8 mouse cellular contexts compared by ENCODE assay signal in genomic region chr3:88532689-88533511, GRCm38 (mm10). TPM values are rescaled to one million over a fixed set of nuclear protein-coding genes. Genes with fewer than 3 reads are reported as not detected.
DNase-seq lines count a peak whose midpoint lies in the region; ATAC-seq and TF ChIP-seq lines count a peak whose summit lies in the region.

No protein-coding gene starts in this region.

- H3K36me3 ChIP-seq in hindbrain, embryonic 11.5 days (ENCODE audit: control insufficient read depth, insufficient read depth, low read length), result peaks cover 9% of the 10 kb centered on the region; the same call in 1 of the 2 replicates
- no peaks in the 10 kb centered on the region for H3K36me3 ChIP-seq in lung, postnatal 0 days (ENCODE audit: insufficient read depth, low read length)

- peak; percentile 43 for ATAC-seq in hindbrain, embryonic 11.5 days (ENCODE audit: low FRiP score)
- no peak for ATAC-seq in lung, postnatal 0 days
- ATAC-seq in activated CD4-positive, CD25-positive, alpha-beta regulatory T cell, adult 4 months, result no peak

- H3K9ac ChIP-seq in hindbrain, embryonic 11.5 days (ENCODE audit: low read depth, low read length), result peak overlapping the region; percentile 99
- H3K9ac ChIP-seq in lung, postnatal 0 days (replicated peaks; ENCODE audit: low read depth), result peak overlapping the region; percentile 65

- H3K27ac ChIP-seq in hindbrain, embryonic 11.5 days (ENCODE audit: low read depth, low read length), result peak overlapping the region; percentile 97
- H3K27ac ChIP-seq in lung, postnatal 0 days (ENCODE audit: low read length), result no peak overlapping the region

- under 1% methylated on average over 37 of the region's 40 CpGs for WGBS in hindbrain, embryonic 11.5 days
- WGBS in lung, postnatal 0 days, result 1% methylated on average over 34 of the region's 40 CpGs

- no peak for TF ChIP-seq EP300 in lung, postnatal 0 days (IDR thresholded peaks at IDR 0.05)

- no peaks in the 10 kb centered on the region for H3K9me3 ChIP-seq in hindbrain, embryonic 11.5 days (ENCODE audit: control insufficient read depth, low read length)
- H3K9me3 ChIP-seq in lung, postnatal 0 days (ENCODE audit: low read length), result no peaks in the 10 kb centered on the region

- peak overlapping the region; percentile 94 for H3K4me3 ChIP-seq in hindbrain, embryonic 11.5 days (ENCODE audit: low read depth, low read length)
- peak overlapping the region; percentile 79 for H3K4me3 ChIP-seq in lung, postnatal 0 days (ENCODE audit: low read depth, low read length)

- H3K4me2 ChIP-seq in hindbrain, embryonic 11.5 days (replicated peaks; ENCODE audit: low read depth, low read length), result peak overlapping the region; percentile 93
- peak overlapping the region; percentile 98 for H3K4me2 ChIP-seq in lung, postnatal 0 days (replicated peaks; ENCODE audit: low read depth, low read length)

- TF ChIP-seq CTCF in lung, postnatal 0 days (IDR thresholded peaks at IDR 0.05), result no peak

- DNase-seq in adrenal gland, adult 2 months, result peak; percentile 33
- no peak for DNase-seq in adrenal gland, adult 8-10 months
- peak; percentile 52 for DNase-seq in ovary, postnatal 36 days (ENCODE audit: low spot score)
- no peak for DNase-seq in ovary, adult 18-20 months (ENCODE audit: low spot score)
- peak; percentile 83 for DNase-seq in hindbrain, embryonic 11.5 days (ENCODE audit: low spot score)
- DNase-seq in lung, postnatal 0 days (ENCODE audit: low spot score), result peak; percentile 36
- peak; percentile 71 for DNase-seq in testis, postnatal 10 days (ENCODE audit: low spot score)

- H3K4me1 ChIP-seq in hindbrain, embryonic 11.5 days (replicated peaks; ENCODE audit: control insufficient read depth, insufficient read depth, low read length), result peaks cover 32% of the 10 kb centered on the region
- peaks cover 22% of the 10 kb centered on the region; the same call in 1 of the 2 replicates for H3K4me1 ChIP-seq in lung, postnatal 0 days (ENCODE audit: insufficient read depth, low read depth, low read length)

- no peaks in the 10 kb centered on the region for H3K27me3 ChIP-seq in hindbrain, embryonic 11.5 days (ENCODE audit: control insufficient read depth, insufficient read depth, low read length)
- H3K27me3 ChIP-seq in lung, postnatal 0 days (replicated peaks; ENCODE audit: insufficient read depth, low read length), result no peaks in the 10 kb centered on the region

RNA-seq across cellular contexts. Expression of gene Mex3a, which starts 0.7 kb away (rescaled TPM):
- total RNA-seq in adrenal gland, adult 2 months (2021), result 1 to 10 TPM; 2.3 to 3.2 TPM
- 1.7 and 2.1 TPM in 2 replicates for polyA plus RNA-seq in adrenal gland, adult 2 months (2012; rRNA removed)
- 1 to 10 TPM; 2.8 to 4.3 (median 3.9) TPM for total RNA-seq in adrenal gland, adult 8-10 months (2022)
- 45.9 and 51.9 TPM in 2 replicates for polyA plus RNA-seq in hindbrain, embryonic 11.5 days (2014; fragmentation: Nextera tagmentation; extraction: Ambion mirVana)
- 2.6 and 3.4 TPM in 2 replicates for polyA plus RNA-seq in lung, postnatal 0 days (2015; fragmentation: Nextera tagmentation; extraction: Ambion mirVana)
- under 1 TPM; 0.10 to 0.81 TPM for polyA plus RNA-seq in activated CD4-positive, CD25-positive, alpha-beta regulatory T cell, adult 4 months (2017; shearing (Covaris generic))

RNA-seq across cellular contexts. Expression of gene Rab25, which starts 15.2 kb away (rescaled TPM):
- not detected for total RNA-seq in adrenal gland, adult 2 months (2021)
- 0.09 and 0.10 TPM in 2 replicates for polyA plus RNA-seq in adrenal gland, adult 2 months (2012; rRNA removed)
- not detected for total RNA-seq in adrenal gland, adult 8-10 months (2022)
- polyA plus RNA-seq in hindbrain, embryonic 11.5 days (2014; fragmentation: Nextera tagmentation; extraction: Ambion mirVana), result 1.1 and 1.8 TPM in 2 replicates
- 61.4 and 61.8 TPM in 2 replicates for polyA plus RNA-seq in lung, postnatal 0 days (2015; fragmentation: Nextera tagmentation; extraction: Ambion mirVana)
- not detected for polyA plus RNA-seq in activated CD4-positive, CD25-positive, alpha-beta regulatory T cell, adult 4 months (2017; shearing (Covaris generic))

RNA-seq across cellular contexts. Expression of gene Lamtor2, which starts 20.0 kb away (rescaled TPM):
- 100 to 1,000 TPM; 153 to 154 TPM for total RNA-seq in adrenal gland, adult 2 months (2021)
- polyA plus RNA-seq in adrenal gland, adult 2 months (2012; rRNA removed), result 107 and 117 TPM in 2 replicates
- 100 to 1,000 TPM; 138 to 164 (median 144) TPM for total RNA-seq in adrenal gland, adult 8-10 months (2022)
- polyA plus RNA-seq in hindbrain, embryonic 11.5 days (2014; fragmentation: Nextera tagmentation; extraction: Ambion mirVana), result 76.1 and 93.9 TPM in 2 replicates
- 138 and 143 TPM in 2 replicates for polyA plus RNA-seq in lung, postnatal 0 days (2015; fragmentation: Nextera tagmentation; extraction: Ambion mirVana)
- 100 to 1,000 TPM; 132 to 197 TPM for polyA plus RNA-seq in activated CD4-positive, CD25-positive, alpha-beta regulatory T cell, adult 4 months (2017; shearing (Covaris generic))

RNA-seq across cellular contexts. Expression of gene Ubqln4, which starts 20.7 kb away (rescaled TPM):
- 100 to 1,000 TPM in 1 of 2 experiments, 10 to 100 TPM in 1; 61.1 to 100 TPM for total RNA-seq in adrenal gland, adult 2 months (2021)
- 77.9 and 96.2 TPM in 2 replicates for polyA plus RNA-seq in adrenal gland, adult 2 months (2012; rRNA removed)
- 10 to 100 TPM; 64.1 to 81.3 (median 66.7) TPM for total RNA-seq in adrenal gland, adult 8-10 months (2022)
- polyA plus RNA-seq in hindbrain, embryonic 11.5 days (2014; fragmentation: Nextera tagmentation; extraction: Ambion mirVana), result 62.6 and 66.3 TPM in 2 replicates
- polyA plus RNA-seq in lung, postnatal 0 days (2015; fragmentation: Nextera tagmentation; extraction: Ambion mirVana), result 18.4 and 22.6 TPM in 2 replicates
- polyA plus RNA-seq in activated CD4-positive, CD25-positive, alpha-beta regulatory T cell, adult 4 months (2017; shearing (Covaris generic)), result 10 to 100 TPM; 10.9 to 14.0 TPM

RNA-seq across cellular contexts. Expression of gene Lmna, which starts 23.1 kb away (rescaled TPM):
- total RNA-seq in adrenal gland, adult 2 months (2021), result 100 to 1,000 TPM in 1 of 2 experiments, 10 to 100 TPM in 1; 78.2 to 158 TPM
- 170 and 236 TPM in 2 replicates for polyA plus RNA-seq in adrenal gland, adult 2 months (2012; rRNA removed)
- total RNA-seq in adrenal gland, adult 8-10 months (2022), result 100 to 1,000 TPM in 3 of 4 experiments, 10 to 100 TPM in 1; 88.2 to 134 (median 124) TPM
- polyA plus RNA-seq in hindbrain, embryonic 11.5 days (2014; fragmentation: Nextera tagmentation; extraction: Ambion mirVana), result 22.5 and 22.8 TPM in 2 replicates
- polyA plus RNA-seq in lung, postnatal 0 days (2015; fragmentation: Nextera tagmentation; extraction: Ambion mirVana), result 185 and 216 TPM in 2 replicates
- 1 to 10 TPM; 4.6 to 6.4 TPM for polyA plus RNA-seq in activated CD4-positive, CD25-positive, alpha-beta regulatory T cell, adult 4 months (2017; shearing (Covaris generic))

Comparison
In these comparisons a context has a peak if more than half of its experiments do, and no peak if none do; other contexts are left out.
1. DNase-seq: peak in adrenal gland, adult 2 months (single experiment), ovary, postnatal 36 days (single experiment), hindbrain, embryonic 11.5 days (single experiment), lung, postnatal 0 days (single experiment) and testis, postnatal 10 days (single experiment); none in adrenal gland, adult 8-10 months (single experiment) and ovary, adult 18-20 months (single experiment).
2. RNA of gene Mex3a, which starts 0.7 kb away (polyA plus RNA-seq): 45.9 to 51.9 TPM in hindbrain, embryonic 11.5 days; 2.6 to 3.4 TPM in lung, postnatal 0 days, 1.7 to 2.1 TPM in adrenal gland, adult 2 months and 0.10 to 0.81 TPM in activated CD4-positive, CD25-positive, alpha-beta regulatory T cell, adult 4 months; every median in the first group is over 10 times any median in the second.
3. RNA of gene Rab25, which starts 15.2 kb away (polyA plus RNA-seq): 61.4 to 61.8 TPM in lung, postnatal 0 days; 1.1 to 1.8 TPM in hindbrain, embryonic 11.5 days, 0.09 to 0.10 TPM in adrenal gland, adult 2 months and not detected in activated CD4-positive, CD25-positive, alpha-beta regulatory T cell, adult 4 months; every median in the first group is over 10 times any median in the second.